Mouse (Mus musculus): ENCODE data around the gene Padi6.
A peak's percentile ranks its signal among the peaks of the same experiment; 100 is the strongest.

Gene Padi6

DNA sequence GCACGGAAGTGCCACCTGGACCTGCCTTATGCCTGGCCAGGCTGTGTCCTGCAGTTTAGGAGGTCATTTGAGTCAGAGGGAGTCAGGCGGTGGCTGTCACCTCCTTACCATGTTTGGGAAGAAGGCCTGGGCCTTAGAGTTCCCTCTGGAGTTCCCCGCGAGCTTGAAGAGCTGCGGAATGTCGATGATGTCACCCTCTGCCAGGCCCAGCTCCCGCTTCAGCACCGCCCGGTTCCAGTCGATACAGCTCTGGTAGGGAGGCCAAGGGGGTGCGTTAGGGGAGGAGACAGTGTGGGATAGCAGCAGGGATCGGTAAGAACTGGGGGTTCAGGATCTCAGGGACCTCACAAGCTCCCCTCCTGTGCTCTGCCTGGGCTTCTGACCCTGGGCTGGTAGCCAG lies 5.5 kb upstream of the Padi6 start:
- no peak for DNase-seq

DNA sequence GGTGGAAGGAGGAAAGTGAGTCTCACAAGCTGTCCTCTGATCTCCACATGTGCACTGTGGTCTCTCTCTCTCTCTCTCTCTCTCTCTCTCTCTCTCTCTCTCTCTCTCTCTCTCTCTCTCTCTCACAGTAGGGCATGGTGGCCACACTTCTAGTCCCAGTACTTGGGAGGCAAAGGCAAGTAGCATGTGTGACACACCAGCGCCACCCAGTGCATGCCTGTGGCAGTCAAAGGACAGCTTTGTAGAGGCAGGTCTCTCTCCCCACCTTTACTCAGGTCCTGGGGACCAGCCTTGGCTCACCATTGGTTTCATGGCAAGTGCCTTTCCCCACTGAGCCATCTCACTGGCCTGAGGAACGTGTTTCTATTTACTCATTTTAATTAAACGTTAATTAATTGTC lies 2.2 kb upstream of the Padi6 start:
- peak; percentile 61 to 63 for DNase-seq

DNA sequence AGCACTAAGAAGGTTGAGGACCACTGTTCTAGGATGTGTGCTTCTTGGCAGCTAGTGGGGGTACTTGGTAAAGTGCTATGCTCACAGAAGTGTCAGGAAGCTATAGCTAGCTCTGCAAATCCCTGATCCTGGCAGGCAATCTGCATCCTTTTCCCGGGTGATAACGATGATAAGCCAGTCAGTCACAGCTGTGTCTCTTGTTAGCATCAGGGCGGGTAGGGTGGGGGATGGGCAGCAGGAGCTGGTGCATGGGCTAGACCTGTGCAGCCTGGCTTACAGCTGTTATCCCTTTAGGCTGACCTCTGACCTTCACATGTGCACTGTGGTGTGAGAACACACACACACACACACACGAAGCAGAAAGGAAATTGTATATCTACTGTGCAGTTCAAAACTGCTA lies 643 bp upstream of the Padi6 start:
- DNase-seq: no peak

DNA sequence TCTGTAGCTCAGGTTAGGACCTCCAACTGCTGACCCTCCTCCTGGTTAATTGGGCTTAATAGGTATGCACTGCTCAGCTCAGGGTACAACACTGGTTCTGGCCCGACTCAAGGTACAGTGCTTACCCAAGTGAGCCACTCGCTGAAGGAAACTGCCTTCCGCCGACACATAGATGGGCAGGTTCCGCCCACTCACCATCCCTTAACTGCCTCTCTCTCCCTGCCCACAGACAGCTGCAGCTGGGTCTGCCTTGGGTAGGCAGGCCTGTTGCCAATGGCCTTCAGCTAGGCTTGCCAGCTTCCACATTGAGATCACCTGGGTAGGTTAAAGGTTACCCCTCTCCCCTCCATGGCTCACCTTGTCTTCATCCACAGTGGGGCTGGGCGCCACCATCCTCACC lies 1.0 kb downstream of the Padi6 start:
- no peak for DNase-seq

DNA sequence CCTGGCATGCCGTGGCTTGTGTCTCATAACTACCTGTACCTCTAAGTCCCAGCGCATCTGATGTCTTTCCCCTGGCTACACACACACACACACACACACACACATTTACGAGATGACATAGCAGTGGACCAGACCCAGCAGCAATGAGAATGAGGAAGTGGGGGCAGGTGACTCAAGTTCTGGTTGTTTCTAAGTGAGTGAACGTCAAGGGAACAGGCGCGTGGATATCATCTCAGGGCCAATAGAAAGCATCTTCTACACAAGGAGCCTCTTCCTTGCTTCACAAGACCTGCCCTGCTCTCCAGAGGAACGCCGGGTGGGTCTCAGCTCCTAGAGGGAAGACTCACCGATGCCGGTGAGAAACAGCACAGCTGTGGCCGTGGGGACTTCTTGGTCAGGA lies 1.8 kb downstream of the Padi6 start:
- DNase-seq: no peak

DNA sequence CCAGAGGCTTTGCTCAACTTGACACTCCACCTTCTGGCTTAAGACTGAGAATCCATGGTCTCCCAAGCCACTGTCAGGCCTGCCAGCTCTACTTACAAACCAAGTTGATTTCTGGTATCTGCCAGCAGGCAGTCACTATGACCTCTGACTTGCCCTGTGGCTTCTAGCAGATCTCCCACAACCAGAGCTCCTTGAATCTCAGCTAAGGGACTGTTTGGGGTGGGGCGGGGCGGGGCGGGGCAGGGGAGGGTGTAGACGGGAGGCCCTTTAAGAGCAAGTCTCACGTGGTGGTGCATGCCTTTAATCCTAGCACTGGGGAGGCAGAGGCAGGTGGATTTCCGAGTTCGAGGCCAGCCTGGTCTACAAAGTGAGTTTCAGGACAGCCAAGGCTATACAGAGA lies 9.6 kb downstream of the Padi6 start:
- no peak for DNase-seq

DNA sequence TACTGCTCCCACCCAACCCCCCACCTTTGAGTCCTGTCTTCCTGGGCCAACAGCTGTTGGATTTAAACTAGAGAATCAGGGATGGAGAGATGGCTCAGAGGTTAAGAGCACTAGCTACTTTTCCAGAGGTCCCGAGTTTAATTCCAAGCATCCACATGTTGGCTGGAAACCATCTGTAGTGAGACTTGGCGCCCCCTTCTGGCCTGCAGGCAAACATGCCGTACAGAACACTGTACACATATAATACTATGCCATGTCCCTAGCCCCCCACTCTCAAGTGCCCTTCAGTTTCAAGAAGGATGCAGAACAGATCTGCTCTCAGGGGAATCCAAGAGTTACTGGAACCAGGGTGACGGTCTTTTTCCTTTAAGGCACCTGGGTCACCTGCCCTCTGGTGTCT lies 10.8 kb downstream of the Padi6 start:
- no peak for DNase-seq

DNA sequence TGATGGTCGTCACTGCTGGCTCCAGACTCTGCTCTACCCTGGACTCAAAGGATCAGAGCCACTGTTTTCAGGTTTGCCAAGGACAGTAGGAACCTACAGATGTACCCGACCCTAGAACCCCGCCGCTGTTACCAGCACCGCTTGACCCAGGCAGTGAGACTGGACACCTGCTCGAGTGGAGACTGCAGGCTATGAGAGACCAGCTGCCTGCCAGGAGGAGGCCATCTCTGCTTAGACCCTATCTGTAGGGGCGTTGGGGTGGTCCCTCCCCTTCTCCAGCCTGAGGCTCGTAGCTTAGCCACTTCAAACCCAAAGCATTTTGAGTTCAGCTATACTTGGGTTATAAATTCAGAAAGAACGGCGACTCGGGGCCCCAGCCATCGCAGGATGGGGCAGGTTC lies 15.5 kb downstream of the Padi6 start:
- no peak for DNase-seq

DNA sequence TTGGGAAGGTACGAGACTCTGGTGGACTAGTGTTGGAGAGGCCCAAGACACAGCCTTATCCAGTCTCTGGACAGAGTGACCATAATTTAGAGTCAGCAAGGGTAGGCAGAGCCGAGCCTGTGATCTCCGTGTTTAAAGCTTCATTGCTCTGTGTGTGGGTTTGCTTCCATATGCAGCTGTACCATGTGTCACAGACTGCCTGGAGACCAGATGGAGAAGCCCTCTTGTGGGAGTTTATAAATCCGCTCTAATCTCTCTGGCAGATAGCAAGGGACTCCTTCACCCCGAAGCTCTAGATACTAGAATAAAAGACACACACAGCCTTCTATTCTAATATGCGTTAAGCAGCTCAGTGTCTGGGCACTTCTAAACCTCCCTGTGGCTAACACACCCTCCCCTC lies 17.7 kb downstream of the Padi6 start:
- DNase-seq: no peak

DNA sequence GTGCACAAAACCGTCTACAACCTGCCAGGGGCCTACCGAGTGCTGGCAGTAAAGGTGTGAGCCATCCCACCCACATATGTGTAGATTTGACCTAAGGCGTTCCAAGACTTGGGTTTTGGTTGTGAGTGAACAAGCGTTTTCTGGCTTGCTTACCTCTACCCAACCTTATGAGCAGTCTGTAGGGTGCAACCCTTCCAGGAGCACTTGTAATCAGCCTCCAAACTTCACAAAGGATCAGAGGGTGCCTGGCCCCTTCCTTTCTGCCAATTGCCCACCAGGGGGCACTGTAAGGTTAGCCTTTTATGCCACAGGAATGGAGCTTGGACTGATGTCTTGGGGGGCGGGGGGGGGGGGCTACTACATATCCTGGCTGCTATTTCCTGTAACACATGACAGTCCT lies 18.6 kb downstream of the Padi6 start:
- no peak for DNase-seq

DNA sequence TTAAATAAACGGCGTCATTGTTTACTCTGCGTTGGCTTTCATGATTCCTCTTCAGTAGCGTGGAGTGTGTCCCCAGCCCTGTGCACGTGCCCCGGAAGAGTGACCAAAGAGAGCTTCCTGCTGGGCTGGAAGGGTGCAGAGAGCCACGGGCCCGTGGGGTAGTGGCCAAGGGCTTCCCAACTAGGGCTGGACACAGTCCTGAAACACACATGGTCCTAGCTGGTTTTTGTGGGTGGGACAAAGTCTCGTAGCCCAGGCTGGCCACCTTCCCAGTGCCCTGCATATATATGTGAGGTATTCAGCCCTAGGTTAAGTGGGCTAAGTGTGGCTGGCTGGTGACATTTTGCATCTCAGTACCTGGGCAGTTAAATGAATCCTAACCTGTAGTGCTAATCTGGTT lies 19.3 kb downstream of the Padi6 start:
- no peak for DNase-seq

DNA sequence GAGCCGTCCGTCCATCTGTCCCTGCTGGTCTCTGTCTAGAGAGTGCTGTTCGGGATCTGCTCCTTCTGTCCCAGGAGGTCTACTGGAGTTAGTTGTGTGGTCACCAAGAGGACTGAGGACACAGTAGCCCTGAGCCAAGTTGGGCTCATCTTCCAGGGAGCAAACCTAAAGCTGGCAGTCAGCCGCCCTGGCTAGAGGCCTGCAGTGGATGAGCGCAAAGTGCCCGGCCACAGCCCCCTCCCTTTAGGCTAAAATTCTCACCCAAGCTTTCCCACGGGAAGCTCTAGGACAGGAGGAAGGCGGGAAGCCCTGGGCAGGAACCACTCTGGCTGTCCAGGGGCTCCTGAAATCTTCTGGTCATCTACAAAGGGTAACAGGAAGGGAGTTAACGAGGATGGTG lies 19.7 kb downstream of the Padi6 start:
- no peak for DNase-seq

DNA sequence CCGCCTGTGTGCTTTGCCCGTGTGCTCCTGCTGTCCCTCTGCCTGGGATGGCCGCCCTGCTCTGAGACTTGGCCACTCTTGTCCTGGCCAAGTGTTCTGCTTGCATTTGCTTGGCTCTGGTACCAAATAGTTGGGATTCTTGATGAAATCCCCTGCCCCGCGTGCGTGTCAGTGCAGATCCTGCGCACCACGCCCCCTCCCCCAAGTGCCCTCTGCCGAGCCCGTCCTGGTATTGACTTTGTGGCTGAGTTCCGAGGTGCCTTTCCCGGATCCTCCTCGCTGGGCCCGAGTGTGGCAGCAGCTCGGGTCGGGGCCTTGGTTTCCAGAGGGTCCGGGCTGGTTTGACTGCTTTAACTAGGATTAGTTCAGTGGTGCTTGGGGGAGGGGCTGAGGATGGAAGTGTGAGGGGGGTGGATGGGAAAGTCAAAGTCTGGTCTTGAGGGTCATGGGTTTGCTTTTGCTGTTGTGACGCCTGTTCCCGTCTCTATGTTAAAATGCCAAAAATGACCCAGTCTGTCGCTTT lies 20.4 kb downstream of the Padi6 start:
- DNase-seq: no peak

DNA sequence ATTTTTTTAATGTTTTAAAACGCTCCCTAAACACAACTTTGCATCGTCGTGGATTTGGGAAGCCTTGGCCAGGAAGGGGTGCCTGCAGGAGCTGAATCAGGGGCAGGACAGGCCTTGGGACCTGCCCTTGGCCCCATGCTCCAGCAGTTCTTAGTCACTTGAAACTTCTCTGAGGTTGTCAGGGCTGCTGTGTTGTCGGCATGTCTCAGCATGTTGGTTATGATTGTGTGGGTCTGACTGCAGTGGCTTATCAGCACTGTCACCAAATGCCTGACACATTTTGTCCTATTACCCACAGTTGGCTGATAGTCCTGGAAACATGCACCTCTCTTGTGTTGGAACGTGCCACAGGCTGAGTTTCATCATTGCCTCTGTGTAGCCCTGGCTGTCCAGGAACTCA lies 22.4 kb downstream of the Padi6 start:
- no peak for DNase-seq

DNA sequence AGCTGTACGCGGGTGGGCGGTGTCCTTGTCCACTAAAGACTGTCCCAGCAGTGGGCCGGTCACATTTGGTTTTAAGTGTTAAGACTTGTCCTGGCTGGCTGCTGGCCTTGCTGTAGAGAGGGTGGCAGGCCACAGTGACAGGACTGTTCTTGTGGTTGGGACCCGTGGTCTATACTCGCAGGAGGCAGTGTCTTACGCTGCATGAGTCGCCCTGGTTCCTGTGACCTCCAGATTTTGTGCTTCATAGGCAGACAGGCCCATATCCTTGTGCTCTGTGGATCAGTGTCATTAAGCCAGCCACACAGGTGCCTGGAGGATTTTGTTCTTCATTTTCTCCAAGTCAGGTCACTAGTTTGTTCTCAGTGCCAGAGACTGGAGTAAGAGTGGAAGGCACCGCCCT lies 24.0 kb downstream of the Padi6 start:
- DNase-seq: no peak

DNA sequence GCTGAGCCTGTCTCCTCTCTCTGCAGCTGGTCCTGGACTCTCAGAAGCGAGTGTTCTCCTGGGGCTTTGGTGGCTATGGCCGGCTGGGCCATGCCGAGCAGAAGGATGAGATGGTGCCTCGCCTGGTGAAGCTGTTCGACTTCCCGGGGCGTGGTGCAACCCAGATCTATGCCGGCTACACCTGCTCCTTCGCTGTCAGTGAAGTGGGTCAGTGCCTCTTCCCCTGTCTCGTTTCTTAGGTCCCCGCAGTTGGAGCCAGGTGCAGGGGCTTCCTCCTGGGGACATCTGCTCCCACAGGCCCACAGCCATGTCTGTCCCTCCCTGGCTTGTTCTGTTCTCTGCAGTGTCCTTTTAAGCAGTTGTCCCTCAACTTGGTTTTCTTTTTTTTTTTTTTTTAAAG lies 25.4 kb downstream of the Padi6 start:
- DNase-seq: no peak

DNA sequence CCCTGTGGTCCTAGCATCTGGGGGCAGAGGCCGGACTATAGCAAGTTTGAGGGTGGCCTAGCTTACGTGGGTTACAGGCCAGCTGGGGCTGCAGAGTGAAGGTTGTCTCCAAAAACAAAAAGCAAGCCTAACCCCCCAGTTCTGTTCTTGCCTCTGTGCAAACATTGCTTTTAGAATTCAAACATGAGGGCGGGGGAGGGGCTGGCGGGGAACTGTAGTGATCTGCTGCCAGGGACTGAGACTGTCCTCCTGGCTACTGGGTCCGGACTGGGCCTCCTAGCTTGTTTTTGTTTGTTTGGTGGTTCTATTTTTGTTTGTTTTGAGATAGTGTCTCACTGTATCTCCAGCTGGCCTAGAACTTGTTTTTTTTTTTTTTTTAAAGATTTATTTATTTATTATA lies 27.9 kb downstream of the Padi6 start:
- DNase-seq: no peak

DNA sequence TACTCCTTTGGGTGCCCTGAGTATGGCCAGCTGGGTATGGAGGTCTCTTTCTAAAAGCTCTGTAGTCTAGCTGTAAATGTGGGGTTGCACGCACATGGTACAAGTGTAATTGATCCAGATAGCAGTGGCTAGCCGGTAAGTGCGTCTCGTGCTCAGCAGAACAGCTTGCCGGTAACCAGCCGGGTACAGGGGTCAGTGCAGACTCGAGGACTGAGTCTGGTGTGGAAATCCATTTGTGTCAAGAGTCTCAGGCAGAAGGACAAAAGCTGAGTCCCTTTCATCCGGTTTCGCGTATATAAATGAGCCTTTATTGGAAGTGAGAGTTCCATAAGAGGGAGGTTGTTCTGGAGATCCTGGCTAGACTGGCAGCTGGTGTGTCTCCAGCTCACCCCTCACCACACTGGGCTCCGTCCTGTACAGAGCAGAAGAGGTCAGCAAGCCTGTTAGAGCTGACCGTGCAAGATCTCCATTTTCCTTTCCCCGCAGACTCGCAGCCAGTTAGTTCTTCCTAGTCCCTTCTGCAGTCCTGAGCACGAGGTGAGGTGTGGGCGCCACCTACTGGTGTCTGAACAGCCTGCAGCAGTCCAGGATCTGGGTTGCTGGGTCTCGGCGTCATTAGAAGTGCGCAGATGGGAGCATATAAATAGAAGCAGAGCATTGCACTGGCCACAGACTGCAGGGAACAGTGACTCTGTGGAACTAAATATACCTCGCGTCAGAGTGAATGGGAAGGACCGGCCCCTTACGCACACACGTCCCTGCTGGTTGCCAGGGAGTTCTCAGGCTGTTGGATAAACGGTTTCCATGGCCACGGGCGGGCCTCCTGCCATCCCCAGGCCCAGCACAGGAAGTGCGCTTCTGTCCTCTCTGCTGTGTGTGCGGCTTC lies 28.7 kb downstream of the Padi6 start:
- DNase-seq: peak; percentile 98 to 100

DNA sequence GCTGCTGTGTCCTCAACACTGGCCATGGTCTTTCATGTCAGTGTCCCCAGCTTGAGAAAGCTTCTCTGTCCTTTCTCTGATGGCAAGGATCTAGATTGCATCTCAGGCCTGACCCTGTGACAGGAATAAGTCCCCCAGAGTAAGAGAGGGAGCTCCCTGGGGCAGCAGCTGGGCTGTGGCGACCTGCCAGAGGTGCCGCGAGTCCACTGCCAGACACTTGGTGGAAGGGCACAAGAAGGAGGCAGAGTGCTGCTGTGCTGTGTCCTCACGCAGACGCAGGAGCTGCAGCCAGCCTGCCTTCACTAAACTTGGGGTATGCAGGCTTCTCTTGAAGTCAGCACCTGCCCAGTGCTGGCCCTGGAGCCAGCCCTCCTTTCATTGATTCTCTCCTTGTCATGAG lies 31.1 kb downstream of the Padi6 start:
- DNase-seq: no peak

DNA sequence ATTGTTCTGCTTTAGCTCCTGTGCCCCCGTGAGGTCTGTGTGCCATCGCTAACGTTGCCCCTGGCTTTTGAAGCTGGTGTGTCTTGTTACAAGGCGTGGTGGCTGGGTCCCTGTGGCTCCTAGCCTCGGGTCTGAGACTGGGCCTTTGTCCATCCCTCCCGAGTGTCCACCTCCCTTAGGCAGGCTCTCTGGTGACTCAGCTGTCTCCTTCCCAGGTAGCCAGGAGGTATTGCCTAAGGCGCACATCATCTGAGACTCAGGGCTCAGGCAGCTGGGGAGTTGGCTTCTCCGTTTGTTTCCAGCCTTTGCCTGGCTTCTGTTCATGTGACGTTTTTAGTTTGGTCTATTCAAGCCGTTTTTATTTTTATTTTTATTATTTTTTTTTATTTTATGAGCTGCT lies 31.7 kb downstream of the Padi6 start:
- no peak for DNase-seq

DNA sequence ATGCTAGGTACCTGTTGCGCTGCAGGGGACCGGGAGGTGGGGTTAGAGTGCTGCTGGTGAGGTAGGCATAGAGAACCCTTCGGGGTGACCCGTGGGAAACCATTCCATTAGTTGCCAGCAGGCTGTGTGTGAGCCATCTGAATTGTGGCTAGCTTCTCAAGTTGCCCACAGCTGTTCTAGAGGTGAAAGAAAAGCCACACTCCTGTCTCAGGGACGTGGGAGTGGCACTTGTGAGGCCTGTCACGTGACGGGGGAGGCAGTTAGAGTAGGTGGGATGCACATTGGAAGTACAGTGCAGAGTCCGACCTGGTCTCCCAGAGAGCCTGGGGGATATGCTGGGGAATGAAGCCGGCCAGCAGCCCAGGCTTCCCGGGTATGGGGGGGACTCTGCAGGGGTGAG lies 32.8 kb downstream of the Padi6 start:
- DNase-seq: no peak

DNA sequence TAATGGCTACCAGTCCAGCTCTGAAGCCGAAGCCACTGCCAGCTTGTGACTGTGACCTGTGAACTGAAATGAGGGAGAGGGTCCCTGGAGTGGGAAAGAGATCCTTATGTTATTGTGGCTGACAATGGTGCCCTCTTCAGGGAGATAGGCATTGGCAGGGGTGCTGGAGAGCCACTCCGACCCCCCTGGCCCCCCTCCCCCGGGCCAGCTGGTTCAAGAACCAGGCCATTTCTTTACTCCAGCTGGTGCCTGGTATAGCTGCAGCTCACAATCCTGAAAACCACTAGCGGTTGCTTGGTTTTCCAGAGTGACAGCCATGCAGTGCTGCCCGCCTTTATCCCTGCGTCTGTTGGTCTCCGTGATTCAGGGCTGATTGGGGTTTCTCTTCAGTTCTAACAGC lies 33.3 kb downstream of the Padi6 start:
- DNase-seq: no peak

DNA sequence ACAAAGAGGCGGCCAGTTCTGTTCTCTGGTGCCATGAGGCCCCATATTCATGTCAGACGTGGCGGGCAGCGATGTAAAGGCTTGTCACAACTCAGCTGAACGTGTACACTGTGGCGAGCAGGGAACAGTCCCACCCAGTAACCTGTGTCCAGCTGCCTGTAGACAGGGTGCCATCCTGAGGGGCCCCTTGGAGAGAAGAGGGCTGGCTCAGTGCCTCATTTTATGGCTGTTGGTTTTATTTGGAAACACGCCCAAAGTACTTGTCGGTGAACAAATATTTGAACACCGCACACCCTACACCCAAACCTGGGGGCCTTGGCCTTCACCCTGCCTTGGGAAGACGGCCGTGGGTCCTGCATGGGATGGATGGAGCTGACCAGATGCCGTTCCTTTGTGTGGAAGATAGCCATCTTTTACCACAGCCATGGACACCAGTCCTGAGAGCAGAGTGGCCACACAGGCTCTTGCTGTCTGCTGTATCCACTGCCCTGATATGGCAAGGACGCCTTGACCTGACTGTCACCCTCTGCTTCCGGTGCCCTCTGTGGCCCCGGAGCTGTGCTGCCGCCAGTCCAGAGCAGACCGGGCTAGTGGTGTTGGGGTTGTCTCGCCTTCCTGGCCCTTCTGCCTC lies 34.0 kb downstream of the Padi6 start:
- no peak for DNase-seq

DNA sequence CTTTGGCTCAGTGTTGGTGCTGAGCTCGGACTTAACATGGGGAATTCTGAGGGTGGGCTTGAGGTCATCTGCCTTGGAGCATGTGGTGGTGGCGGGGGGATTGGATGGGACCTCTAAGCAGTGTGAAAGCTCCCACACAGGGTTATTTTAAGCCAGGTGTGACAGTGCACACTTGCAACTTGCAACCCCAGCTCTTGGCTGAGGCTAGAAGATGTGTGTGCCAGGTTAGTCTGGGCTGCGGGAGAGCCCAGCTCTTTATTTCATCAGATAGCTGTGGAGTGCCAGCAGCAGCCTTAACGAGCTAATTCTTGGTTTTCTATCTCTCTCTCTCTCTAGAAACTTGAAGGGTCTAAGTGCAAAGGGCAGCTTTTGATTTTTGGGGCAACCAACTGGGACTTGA lies 34.8 kb downstream of the Padi6 start:
- no peak for DNase-seq

DNA sequence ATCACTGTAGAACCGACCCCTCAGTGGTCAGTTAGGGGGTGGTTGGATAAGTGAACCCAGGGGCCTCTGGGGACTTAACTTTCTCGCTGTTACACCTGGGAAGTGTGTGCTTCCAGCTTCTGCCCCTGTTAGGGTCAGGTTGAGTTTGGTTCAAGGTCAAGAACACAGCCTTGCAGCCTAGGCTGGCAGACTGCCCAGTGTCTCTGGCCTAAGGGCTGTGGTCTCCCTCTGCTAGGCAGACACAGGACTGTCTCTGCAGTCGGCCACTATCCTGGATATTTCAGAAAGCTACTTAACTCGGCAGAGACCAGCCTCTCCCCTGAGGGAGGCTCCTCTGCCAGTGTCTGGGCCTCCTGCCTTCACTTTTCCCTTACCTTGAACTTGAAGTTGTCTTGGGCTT lies 38.3 kb downstream of the Padi6 start:
- no peak for DNase-seq

Measured in cerebellum, postnatal 36 days (tissue).